Mouse (Mus musculus): ENCODE measurements around the gene Hadh. TPM values are rescaled to one million over a fixed set of nuclear protein-coding genes. Genes with fewer than 3 reads are reported as not detected.

Hadh gene
- polyA plus RNA-seq, 1 experiment, result 18.2 TPM

GRCm38 (mm10) chr3:131272374-131273100 is 636 bp upstream of the Hadh start:
- DNase-seq (ENCODE audit: low read depth in 1 of 2, low spot score in 2 of 2), result no peak
- Histone ChIP-seq H3K4me3 (ENCODE audit: extremely low read depth, insufficient read depth, insufficient read length) (peak overlapping the region; percentile 71), H3K27ac (ENCODE audit: insufficient read depth, low read length) (peak overlapping the region; percentile 22; the same call in 1 of the 2 replicates)

GRCm38 (mm10) chr3:131271157-131271556 is 744 bp downstream of the Hadh start:
- H3K4me3 ChIP-seq (ENCODE audit: extremely low read depth, insufficient read depth, insufficient read length), result peak overlapping the region; percentile 71; the same call in 1 of the 2 replicates
- H3K27me3 ChIP-seq (ENCODE audit: control insufficient read depth, insufficient read depth, low read length), result no peaks in the 10 kb centered on the region
- WGBS, result 9% methylated on average over 8 of the region's 8 CpGs
- DNase-seq (ENCODE audit: low read depth in 1 of 2, low spot score in 2 of 2), result peak in 1 of 2 experiments; percentile 15
- TF ChIP-seq CTCF (IDR thresholded peaks at IDR 0.05; ENCODE audit: extremely low read depth, insufficient read depth, insufficient read length, insufficient replicate concordance) (no peak), POLR2A (IDR thresholded peaks at IDR 0.05; ENCODE audit: low read depth, low read length) (no peak)
- no peaks in the 10 kb centered on the region for H3K36me3 ChIP-seq (ENCODE audit: control insufficient read depth, insufficient read depth, low read length)
- no peaks in the 10 kb centered on the region; the same call in 1 of the 2 replicates for H3K4me1 ChIP-seq (ENCODE audit: control insufficient read depth, insufficient read depth, insufficient read length)
- H3K27ac ChIP-seq (ENCODE audit: insufficient read depth, low read length), result no peak overlapping the region

More at GRCm38 (mm10) chr3:131272374-131273100, 636 bp upstream of the Hadh start:
- 24% methylated on average over 10 of the region's 10 CpGs for WGBS
- TF ChIP-seq CTCF (IDR thresholded peaks at IDR 0.05; ENCODE audit: extremely low read depth, insufficient read depth, insufficient read length, insufficient replicate concordance) (no peak), POLR2A (IDR thresholded peaks at IDR 0.05; ENCODE audit: low read depth, low read length) (no peak)
- no peaks in the 10 kb centered on the region for H3K27me3 ChIP-seq (ENCODE audit: control insufficient read depth, insufficient read depth, low read length)
- no peaks in the 10 kb centered on the region; the same call in 1 of the 2 replicates for H3K4me1 ChIP-seq (ENCODE audit: control insufficient read depth, insufficient read depth, insufficient read length)
- no peaks in the 10 kb centered on the region for H3K36me3 ChIP-seq (ENCODE audit: control insufficient read depth, insufficient read depth, low read length)

GRCm38 (mm10) chr3:131270381-131270780 is 1.5 kb downstream of the Hadh start:
- 91% methylated on average over 6 of the region's 6 CpGs for WGBS
- no peak for DNase-seq (ENCODE audit: low read depth in 1 of 2, low spot score in 2 of 2)
- H3K4me3 ChIP-seq (ENCODE audit: extremely low read depth, insufficient read depth, insufficient read length), result no peak overlapping the region
- H3K27ac ChIP-seq (ENCODE audit: insufficient read depth, low read length), result no peak overlapping the region
- H3K27me3 ChIP-seq (ENCODE audit: control insufficient read depth, insufficient read depth, low read length), result no peaks in the 10 kb centered on the region
- no peaks in the 10 kb centered on the region for H3K36me3 ChIP-seq (ENCODE audit: control insufficient read depth, insufficient read depth, low read length)
- no peaks in the 10 kb centered on the region; the same call in 1 of the 2 replicates for H3K4me1 ChIP-seq (ENCODE audit: control insufficient read depth, insufficient read depth, insufficient read length)
- TF ChIP-seq CTCF (IDR thresholded peaks at IDR 0.05; ENCODE audit: extremely low read depth, insufficient read depth, insufficient read length, insufficient replicate concordance), result no peak
- no peak for TF ChIP-seq POLR2A (IDR thresholded peaks at IDR 0.05; ENCODE audit: low read depth, low read length)

GRCm38 (mm10) chr3:131266366-131267050 is 5.4 kb downstream of the Hadh start:
- 84% methylated on average over 3 of the region's 3 CpGs for WGBS
- Histone ChIP-seq H3K36me3 (ENCODE audit: control insufficient read depth, insufficient read depth, low read length) (no peaks in the 10 kb centered on the region), H3K4me1 (ENCODE audit: control insufficient read depth, insufficient read depth, insufficient read length) (no peaks in the 10 kb centered on the region; the same call in 1 of the 2 replicates), H3K27me3 (ENCODE audit: control insufficient read depth, insufficient read depth, low read length) (no peaks in the 10 kb centered on the region), H3K27ac (ENCODE audit: insufficient read depth, low read length) (no peak overlapping the region), H3K4me3 (ENCODE audit: extremely low read depth, insufficient read depth, insufficient read length) (no peak overlapping the region)
- DNase-seq (ENCODE audit: low read depth in 1 of 2, low spot score in 2 of 2), result no peak
- TF ChIP-seq POLR2A (IDR thresholded peaks at IDR 0.05; ENCODE audit: low read depth, low read length), result no peak
- TF ChIP-seq CTCF (IDR thresholded peaks at IDR 0.05; ENCODE audit: extremely low read depth, insufficient read depth, insufficient read length, insufficient replicate concordance), result no peak

GRCm38 (mm10) chr3:131265516-131265915 is 6.4 kb downstream of the Hadh start:
- no peaks in the 10 kb centered on the region for H3K27me3 ChIP-seq (ENCODE audit: control insufficient read depth, insufficient read depth, low read length)
- H3K4me1 ChIP-seq (ENCODE audit: control insufficient read depth, insufficient read depth, insufficient read length), result no peaks in the 10 kb centered on the region
- H3K4me3 ChIP-seq (ENCODE audit: extremely low read depth, insufficient read depth, insufficient read length), result no peak overlapping the region
- DNase-seq (ENCODE audit: low read depth in 1 of 2, low spot score in 2 of 2), result no peak
- no peak for TF ChIP-seq POLR2A (IDR thresholded peaks at IDR 0.05; ENCODE audit: low read depth, low read length)
- TF ChIP-seq CTCF (IDR thresholded peaks at IDR 0.05; ENCODE audit: extremely low read depth, insufficient read depth, insufficient read length, insufficient replicate concordance), result no peak
- no peaks in the 10 kb centered on the region for H3K36me3 ChIP-seq (ENCODE audit: control insufficient read depth, insufficient read depth, low read length)
- WGBS, result 94% methylated on average over 8 of the region's 8 CpGs
- H3K27ac ChIP-seq (ENCODE audit: insufficient read depth, low read length), result no peak overlapping the region

- no peak overlapping the region for H3K4me3 ChIP-seq (ENCODE audit: extremely low read depth, insufficient read depth, insufficient read length)
- no peak for DNase-seq (ENCODE audit: low read depth in 1 of 2, low spot score in 2 of 2)
- H3K27ac ChIP-seq (ENCODE audit: insufficient read depth, low read length), result no peak overlapping the region
- H3K27me3 ChIP-seq (ENCODE audit: control insufficient read depth, insufficient read depth, low read length), result no peaks in the 10 kb centered on the region
- WGBS, result 93% methylated on average over 15 of the region's 15 CpGs
- TF ChIP-seq CTCF (IDR thresholded peaks at IDR 0.05; ENCODE audit: extremely low read depth, insufficient read depth, insufficient read length, insufficient replicate concordance), result no peak
- TF ChIP-seq POLR2A (IDR thresholded peaks at IDR 0.05; ENCODE audit: low read depth, low read length), result no peak
- no peaks in the 10 kb centered on the region for H3K4me1 ChIP-seq (ENCODE audit: control insufficient read depth, insufficient read depth, insufficient read length)
- no peaks in the 10 kb centered on the region for H3K36me3 ChIP-seq (ENCODE audit: control insufficient read depth, insufficient read depth, low read length)
Measured at GRCm38 (mm10) chr3:131263766-131264486, 8.0 kb downstream of the Hadh start.

All from spleen, adult 2 months (tissue).